Mouse (Mus musculus) induced T-regulatory cell, adult 2 months (primary cell): ENCODE data around the gene Olfr457.
"Not testable (repeated sequence)": the region's sequence is repeated elsewhere in the genome, so short reads cannot be mapped to it uniquely, and the experiment has no call there.

ENCODE experiments used
- DNase-seq: peaks from one replicate; pipeline ENCODE4 v3.0.0-alpha.2; 2012; ENCODE audit warnings: low read depth

Gene Olfr457

GRCm38 (mm10) chr6:42476235-42476634 is at the start of gene Olfr457:
Olfr457 (minus strand) TSS chr6:42476335.
- DNase-seq, result no peak

GRCm38 (mm10) chr6:42513461-42513860 is 37.3 kb upstream of the Olfr457 start:
- DNase-seq, result no peak

GRCm38 (mm10) chr6:42509311-42509710 is 33.2 kb upstream of the Olfr457 start:
- DNase-seq, result no peak

DNA sequence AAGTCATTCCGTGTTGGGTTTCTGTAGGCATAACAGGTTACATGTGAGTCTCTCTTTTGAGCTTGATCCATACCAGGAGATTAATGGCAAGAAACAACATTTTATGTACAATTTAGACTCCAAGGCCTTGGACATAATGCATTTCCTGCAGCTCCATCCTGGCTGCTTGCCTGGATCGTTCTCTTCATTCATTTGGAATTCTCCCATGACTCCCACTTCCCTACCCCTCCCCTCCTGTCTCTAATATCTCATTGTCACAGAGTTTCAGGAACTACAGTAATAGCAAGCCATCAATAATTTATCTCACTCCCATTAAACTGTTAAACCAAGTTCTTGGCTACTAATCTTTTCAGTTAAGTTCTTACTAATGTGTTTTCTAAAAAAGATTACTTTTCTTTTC is 27.3 kb upstream of the Olfr457 start:
- no peak for DNase-seq

GRCm38 (mm10) chr6:42489731-42490130 is 13.6 kb upstream of the Olfr457 start:
- DNase-seq, result no peak

- no peak for DNase-seq
Measured at GRCm38 (mm10) chr6:42487114-42487513, 11.0 kb upstream of the Olfr457 start, which contains the start of gene Olfr456. Olfr456 (minus strand) TSS chr6:42487214.

GRCm38 (mm10) chr6:42484633-42485032 is 8.5 kb upstream of the Olfr457 start:
- no peak for DNase-seq

DNA sequence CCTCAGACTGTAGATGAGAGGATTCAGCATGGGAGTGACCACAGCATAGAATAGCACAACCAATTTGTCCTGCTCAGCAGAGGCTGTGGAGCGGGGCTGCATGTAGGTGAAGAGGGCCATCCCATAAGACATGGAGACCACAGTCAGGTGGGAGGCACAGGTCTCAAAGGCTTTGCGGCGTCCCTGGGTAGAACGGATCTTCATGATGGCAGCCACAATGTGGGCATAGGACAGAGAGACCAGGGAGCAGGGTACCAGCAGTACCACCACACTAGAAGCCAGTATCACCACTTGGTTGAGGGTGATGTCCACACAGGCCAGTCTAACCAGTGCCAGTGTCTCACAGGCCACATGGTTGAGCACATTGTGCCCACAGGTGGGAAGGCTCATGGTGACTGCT is 4.8 kb downstream of the Olfr457 start:
- DNase-seq, result not testable (repeated sequence)

DNA sequence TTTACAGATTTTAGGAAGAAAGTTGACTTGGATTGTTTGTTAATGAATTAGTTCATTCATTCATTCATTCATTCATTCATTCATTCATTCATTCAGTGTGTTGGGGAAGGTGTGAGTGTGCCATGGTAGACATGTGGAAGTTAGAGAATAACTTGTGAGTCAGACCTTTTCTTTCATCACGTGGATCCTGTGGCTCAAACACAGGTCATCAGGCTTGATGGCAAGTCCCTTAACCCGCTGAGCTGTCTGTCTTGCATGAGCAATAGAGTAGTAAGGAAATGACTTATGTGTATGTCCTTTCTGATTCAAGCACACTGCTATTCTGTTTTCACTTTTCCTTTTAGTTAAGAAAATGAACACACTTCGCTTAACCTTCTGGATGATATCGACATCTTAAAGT is 5.6 kb downstream of the Olfr457 start:
- no peak for DNase-seq

DNA sequence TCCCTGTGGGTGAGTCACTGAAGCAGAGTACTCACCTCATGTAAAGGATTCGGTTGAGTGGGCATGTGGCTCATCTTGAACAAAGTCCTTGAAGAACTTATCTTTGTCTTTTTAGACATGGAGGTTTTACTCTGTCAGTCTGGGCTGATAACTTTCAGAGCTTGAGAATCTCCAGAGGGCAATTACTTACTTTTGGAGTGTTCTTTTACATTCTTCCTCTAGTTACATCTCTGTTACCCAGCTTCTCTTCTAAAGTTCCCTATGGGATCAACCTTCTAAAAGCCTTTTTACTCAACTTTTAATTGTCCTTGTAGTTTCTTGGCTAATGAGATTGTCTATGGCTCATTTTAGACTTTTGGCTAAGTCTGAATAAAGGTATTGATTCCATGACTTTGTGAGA is 11.0 kb downstream of the Olfr457 start, which contains the start of gene Olfr458:
Gene Olfr458, minus strand, starts transcription at position 101 of the 400 bp plus-strand sequence.
- DNase-seq, result no peak

GRCm38 (mm10) chr6:42447381-42447780 is 28.8 kb downstream of the Olfr457 start:
- DNase-seq, result no peak

DNA sequence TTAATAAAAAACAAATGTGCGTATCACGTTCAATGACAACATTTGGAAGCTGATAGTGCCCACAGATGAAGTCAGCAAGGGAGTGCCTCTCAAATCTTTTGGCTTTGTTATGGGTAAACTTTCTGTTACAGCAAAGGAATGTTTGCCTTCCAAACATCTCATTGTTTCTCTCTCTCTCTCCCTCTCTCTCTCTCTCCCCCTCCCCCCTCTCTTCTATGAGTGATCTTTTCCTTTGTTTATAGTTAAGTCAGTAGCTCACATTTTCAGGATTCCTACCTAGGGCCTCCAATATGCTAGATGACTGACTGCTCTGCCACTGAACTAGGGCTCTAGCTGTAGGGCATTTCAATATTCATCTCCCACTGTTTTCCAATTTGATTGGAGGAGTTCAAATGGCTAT is 31.6 kb downstream of the Olfr457 start:
- no peak for DNase-seq

DNA sequence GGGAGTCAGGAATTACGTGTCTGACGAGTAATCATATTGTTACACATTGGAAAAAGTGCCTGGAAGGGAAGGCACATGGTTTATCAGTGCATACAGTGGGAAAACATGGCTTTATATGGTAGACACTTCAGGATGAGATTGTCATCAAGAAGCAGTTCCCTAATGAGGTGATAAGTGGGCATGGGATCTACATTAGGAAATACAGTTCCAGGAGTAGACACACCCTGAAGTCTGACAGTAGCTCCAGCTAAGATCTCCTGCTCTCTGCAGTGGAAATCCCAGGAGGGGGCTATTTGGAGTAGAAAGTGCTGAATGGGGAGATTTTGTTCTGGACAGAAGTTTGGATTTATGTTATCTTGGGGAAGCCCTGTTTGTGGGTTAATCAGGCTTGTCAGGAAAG is 34.7 kb downstream of the Olfr457 start:
- no peak for DNase-seq

DNA sequence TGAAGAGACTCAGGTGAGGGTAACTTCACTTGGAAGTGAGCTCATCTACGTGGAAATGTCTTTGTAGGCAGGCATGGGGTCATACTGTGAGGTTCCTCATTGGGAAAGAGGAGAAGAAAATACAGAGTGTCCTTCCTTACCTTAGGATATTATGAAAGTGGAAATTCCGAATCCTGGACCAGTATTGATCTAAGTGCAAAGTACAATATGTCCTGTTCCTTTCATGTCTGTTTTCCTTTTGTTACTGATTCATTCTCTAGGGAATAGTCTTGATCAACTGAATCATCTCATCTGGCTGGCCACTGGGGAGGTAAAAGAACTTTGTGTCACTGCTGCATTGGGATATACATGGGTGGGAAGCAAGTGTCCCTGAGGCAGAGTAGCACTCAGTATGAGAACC is 40.6 kb downstream of the Olfr457 start:
- DNase-seq, result no peak

- DNase-seq, result no peak
Measured at GRCm38 (mm10) chr6:42434446-42434845, 41.7 kb downstream of the Olfr457 start, which contains the start of gene Tas2r126. Tas2r126 (plus strand) TSS chr6:42434535.

GRCm38 (mm10) chr6:42433554-42433953 is 42.6 kb downstream of the Olfr457 start:
- peak; percentile 1 for DNase-seq

GRCm38 (mm10) chr6:42426337-42426736 is 49.8 kb downstream of the Olfr457 start:
- DNase-seq, result no peak

DNA sequence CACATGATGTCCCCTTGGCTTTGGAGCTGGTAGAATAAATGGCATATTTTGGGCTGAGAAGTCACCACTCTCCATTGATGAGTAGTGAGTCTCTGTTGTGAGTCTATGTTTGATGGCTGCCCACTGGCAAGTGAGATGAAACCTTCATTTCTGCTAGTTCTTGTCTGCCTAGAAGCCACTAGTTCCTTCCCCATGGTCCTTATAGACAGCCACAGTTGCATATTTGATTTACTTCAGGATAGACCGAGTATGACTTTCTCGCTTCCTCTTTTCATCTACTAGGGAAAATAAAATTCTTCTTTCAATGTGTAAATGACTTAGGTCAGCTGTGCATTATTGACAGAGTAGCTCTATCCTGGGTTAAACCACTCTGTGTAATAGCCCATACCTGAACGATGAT is 51.7 kb downstream of the Olfr457 start:
- DNase-seq, result no peak

GRCm38 (mm10) chr6:42421439-42421838 is 54.7 kb downstream of the Olfr457 start:
- no peak for DNase-seq

DNA sequence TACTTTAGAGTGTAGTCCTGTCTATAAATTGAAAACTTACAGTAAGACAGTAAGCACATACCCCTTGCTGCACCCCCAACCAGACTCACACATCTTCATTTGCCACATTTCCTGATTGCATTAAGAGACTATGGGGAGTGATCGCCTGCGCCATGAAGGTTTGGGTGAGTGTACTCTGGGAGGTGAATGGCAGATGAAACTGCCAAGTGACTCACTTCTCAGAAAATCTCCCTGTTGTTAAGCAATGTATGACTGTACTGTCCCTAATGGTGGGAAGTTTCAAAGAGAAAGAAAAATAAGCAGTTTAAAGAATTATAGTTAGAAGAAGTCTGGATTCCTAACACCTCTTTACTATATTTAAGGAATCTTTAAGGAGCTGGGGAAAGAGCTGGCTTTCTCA is 56.7 kb downstream of the Olfr457 start:
- no peak for DNase-seq
